Mouse (Mus musculus) E14TG2a.4 (cell line): ENCODE results near the gene Clic3.

Experiments
- CTCF ChIP-seq: conservative IDR thresholded peaks from 2 replicates; pipeline ENCODE4 v1.5.1; 2014; ENCODE audit warnings: low read length
- NANOG ChIP-seq: IDR thresholded peaks from 2 replicates; pipeline ENCODE4 v1.6.1; 2014; ENCODE audit warnings: borderline replicate concordance, low read length, mixed read lengths
- POU5F1 ChIP-seq: IDR thresholded peaks from 2 replicates; pipeline ENCODE4 v1.6.1; 2014; ENCODE audit warnings: low read length, borderline replicate concordance

DNA sequence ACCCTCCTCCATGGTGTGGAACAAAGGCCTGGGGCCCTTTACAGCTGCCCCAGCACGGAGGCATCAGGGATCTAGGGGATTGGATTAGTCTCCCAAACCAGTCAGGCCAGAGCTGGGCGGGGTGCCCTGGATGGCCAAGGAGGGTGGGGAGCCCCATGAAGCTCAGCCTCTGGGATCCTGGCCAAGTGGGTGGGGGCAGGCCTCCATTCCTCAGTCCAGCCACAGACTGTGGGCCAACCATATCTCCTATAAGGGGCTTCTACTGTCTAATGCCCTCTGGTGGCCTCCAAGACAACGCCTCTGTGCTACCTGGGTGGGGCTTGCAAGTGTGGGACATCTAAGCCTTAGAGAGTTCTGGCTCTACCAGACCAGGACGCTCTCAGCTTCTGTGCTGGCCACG lies 2.3 kb downstream of the Clic3 start:
- no peak for TF ChIP-seq CTCF
- no peak for TF ChIP-seq NANOG
- TF ChIP-seq POU5F1: no peak
